Mouse (Mus musculus) layer of hippocampus, adult 9-11 months (tissue): Measurements from ENCODE around the gene Amh.

Experiments
- DNase-seq: peaks from one replicate; pipeline ENCODE4 v3.0.0; 2022

The Amh gene

DNA sequence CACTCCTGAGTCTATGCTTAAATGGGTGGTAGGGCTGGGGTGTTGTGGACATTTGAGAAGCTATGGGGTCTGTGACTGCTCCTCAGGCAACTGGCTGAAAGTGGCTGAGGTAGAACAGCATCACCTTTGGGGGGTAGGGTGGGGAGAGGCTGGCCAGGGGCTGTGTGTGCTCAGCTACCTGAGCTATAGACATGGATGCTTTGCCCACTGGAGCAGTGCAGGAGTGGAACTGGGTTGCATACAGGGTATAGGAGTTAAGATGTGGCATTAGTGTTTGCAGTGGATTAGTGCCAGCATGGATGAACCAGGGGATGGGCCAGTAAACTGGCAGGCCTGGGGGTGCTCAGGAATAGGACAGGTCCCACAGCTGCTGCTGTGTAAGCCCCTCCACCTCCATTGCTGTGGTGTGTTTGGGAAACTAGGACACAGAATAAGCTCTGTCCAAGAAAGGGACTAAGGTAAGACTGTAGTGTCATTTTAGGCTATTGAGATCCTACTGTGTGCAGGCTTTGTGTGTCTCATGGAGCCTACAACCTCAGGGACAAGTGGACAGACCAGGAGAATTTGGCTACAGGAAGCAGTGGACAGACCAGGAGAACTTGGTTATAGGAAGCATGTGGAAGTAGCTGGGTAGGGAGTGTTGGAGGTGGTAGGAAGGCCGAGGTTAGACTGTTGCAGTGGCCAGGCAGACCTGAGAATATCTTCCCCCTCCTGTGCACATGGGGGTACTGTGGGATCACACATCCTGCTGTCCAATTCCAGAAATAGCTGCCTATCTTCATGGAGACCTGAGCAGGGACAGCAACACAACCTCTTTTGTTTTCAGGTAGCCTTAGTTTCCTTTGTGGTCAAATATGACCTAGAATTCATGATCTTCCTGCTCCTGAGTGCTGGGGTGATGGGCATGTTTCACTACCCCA, 24.6 kb downstream of the Amh start:
- DNase-seq = no peak

DNA sequence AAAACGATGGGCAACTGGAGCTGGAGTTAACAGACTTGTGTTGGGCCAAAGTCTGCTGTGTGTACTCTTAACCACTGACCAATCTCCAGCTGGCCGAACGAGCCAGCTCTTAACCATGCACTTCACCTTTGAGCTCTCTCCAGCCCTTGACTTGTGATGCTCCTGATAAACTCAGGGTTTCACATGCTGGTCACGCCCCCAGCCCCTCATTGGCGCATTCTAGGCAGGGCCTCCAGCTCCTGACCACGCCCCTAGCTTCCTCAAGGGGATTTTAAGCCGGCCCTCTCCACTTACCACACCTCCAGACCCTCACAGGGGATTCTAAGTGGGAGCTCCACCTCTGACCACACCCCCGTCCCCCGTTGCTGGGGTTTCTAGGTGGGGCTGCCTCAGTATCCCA, 26.1 kb downstream of the Amh start:
- DNase-seq = no peak

DNA sequence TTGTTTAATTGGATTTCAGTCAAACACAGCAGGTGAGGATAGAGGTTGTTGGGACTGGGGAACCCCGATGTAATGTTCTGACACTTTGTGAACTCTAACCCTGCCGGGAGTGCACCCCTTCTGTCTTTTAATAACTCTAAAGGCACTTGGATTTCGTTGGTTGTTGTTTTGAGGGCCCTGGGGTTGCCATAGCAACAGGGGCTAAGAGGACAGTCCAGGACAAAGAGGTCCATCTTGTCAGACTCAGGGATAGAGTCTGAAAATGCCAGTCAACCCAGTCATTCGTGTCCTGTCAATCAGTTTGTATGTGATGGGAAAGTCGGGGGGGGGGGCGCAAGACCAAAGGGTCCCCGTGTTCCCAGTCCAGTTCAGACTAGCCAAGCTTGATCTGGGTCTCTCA, 27.8 kb downstream of the Amh start:
- no peak for DNase-seq

DNA sequence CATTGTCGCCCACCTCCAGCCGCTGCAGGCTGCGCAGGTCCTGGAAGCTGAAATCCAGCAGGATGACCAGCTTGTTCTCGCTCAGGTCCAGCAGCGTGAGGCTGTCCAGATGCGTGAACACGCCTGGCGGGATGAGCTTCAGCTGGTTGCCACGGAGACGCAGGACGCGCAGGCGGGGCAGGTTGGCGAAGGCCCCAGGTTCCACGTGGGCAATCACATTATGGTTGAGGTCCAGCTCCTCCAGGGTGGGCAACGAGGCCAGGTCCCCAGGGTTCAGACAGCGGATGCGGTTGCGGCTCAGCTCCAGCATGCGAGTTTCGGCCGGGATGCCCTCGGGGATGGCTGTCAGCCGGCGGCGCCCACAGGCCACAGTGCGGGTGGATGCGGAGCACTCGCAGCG, 30.6 kb downstream of the Amh start:
- no peak for DNase-seq

DNA sequence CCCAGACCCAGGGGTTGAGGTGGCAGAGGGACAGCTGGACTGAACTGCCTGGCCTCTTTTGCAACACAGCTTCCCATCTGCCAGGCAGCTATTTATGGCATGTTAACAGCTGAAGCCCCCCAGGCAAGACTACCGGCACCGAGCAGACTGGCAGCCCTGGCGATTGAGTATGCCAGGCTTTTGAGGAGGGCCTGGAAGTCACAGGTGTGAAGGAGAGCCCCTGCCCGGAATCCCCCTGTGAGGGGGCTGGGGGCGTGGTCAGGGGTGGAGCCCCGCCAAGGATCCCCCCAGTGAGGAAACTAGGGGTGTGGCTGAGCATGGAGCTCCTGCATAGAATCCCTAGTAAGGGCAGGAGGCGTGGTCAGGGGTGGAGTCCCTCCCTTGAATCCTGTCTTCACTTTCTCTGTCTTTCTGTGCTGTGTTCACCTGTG, 31.9 kb downstream of the Amh start:
- DNase-seq = no peak

DNA sequence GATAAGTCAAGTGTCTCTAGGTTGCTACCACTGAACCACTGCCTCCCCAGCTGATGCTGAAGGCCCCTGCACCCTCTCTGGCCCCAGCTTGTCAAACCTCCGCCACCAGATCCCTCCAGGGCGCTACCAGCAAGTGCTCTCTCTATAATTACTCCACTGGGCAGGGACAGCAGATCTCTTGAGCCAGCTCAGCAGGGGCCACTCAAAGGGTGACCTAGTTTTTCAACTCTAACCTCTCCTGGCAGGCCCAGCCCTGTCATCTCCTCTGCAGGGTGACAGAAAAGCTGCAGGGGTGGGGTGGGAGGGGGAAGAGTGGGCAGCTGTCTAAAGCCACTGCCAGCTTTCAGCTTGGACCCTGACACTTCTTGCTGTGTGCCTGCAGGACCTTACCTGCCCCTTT, 32.8 kb downstream of the Amh start:
- DNase-seq = no peak

DNA sequence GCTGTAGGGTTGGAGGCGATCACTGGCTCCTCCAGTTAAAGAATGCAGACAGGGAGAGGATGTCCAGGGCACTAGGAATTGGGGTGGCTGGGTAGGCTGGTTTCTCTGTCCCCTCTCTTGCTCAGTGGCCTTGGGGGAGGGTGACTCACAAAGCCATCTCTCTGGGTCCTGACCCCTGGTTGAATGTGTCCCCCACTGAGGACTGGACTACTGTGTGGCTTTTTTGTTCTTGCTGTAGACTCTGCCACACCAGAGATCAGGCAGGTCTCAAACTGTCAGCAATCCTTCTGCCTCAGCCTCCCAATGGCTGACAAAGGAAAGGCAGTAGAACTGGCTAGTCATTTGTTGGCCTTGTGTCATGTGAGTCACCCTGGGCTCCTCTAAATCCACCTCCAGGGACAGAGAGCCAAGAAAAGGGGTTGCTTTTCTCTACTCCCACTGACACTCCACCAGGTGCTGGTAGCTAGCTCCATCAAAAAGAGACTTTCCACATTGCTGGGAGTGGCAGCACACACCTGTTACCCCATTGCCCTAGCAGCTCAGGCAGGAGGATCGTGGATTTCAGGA, 33.4 kb downstream of the Amh start:
- DNase-seq = no peak

DNA sequence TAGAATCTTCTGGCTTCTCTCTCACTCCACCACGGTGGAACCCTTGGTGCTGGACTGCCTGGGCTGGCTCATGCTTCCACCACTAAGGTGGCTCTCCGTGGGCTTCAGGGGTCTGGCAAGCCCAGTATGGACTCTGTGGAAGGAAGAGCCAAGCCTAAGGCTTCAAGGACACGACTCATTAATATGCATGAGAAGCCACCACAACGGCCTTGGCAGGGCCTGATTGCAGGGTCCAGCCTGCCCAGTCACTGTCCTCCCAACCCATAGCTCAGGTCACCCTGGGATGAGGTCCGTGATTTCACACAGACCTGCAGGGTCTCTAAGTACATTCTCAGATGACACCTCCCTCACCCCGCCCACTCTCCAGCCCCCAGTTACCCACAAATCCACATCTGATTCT, 34.8 kb downstream of the Amh start:
- DNase-seq = no peak

DNA sequence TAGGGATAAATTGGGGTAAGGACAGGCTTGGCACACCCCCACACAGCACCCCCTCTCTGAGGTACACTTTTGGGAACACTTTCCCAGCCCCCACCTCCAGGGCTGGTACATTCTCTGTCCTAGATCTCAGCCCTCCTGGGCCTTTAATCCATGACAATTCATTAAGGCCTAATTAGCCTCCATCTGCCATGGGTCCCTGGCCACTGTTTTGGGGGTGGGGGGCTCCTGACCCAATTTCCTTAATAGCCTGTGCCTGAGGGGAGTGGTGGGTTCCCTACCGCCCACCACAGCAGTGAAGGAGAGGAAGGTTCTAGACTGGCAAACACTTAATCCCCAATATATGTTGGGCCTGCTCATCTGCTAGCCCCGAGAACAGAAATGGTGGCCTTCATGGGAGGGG, 36.6 kb downstream of the Amh start:
- no peak for DNase-seq

DNA sequence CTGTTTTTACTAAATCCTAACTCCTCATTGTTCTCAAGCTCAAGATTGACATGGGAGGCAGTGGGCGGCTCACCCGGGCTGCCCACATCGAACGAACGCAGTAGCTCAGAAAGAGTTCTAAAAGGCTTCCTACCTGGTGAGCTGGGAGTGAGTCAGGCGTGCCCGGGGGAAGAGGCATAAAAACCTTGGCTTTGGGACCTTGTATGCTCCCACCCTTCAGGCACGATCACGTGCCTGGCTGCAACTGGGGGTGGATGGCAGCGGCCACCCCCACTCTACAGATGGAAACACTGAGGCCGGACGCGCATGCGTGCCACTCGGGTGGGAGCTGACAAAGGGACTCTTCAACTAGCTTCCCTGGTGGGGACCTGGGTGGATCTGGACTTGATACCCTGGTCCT, 37.3 kb downstream of the Amh start:
- DNase-seq = no peak

DNA sequence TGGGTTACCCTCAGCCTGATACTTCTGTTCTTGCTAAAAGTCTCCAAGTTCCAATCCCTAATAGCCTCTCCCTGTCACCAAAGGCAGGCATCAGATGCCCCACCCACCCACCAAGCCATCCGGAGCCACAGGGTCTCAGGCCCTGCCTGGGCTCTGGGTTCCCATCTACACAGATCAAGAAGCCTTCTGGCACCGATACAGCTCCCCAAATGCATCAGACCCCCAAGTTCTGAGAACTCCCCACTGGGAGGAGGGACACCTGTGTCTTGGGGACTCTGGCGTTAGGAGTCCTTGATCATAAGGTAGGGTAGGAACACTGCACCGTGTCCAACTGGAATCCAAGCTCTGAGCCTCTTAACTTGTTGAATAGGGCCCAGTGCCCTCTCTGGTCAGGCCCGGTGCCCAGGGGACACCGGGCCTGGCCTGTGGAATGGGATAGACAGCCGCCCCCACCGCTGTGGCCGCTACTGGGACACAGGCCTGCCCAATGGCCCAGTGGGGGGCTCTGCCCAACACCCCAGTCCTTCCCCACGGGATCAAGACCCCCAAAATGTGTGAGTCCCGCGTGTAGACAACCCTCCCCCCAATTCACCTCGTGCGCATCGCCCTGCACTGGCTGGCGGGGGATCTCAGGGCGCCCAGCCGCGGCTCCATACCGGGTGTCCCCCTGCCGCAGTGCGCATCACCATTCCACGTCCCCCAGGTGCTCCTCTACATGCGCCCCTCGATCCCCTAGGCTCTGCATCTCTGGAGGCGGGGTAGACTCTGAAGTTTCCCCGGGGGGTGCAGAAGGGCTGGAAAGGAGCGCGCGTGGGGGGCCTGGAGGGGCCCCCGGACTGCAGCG, 38.3 kb downstream of the Amh start:
- DNase-seq = no peak

DNA sequence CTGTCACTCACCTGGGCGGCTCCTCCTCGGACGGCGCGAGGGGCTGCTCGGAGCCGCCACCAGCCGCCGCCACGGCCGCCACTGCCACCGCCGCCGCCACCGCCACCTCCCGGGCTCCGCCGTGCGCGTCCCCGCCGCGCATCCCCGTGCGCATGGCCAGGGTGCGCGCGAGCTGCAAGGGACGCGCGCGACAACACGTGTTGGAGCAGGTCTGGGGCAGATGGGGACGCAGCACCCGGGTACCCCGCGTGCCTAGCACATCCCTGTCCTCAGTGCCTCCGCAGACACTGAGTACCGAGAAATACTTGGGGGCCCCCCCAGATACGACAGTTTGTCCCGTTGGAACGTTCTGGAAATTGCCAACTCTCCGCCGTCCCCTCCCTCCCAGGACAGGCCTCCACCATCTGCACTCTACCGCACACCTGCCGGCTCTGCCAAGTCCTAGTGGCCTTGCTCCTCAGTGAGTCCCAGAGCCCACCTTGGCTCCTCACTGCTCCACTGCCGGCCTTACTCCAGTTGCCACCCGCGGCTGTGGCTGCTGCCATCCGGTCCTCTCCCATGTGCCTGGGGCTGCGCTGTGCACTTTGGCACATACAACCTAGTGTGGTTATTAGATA, 39.0 kb downstream of the Amh start, which contains the start of gene Lingo3:
Gene Lingo3, minus strand, starts transcription at position 109 of the 617 bp plus-strand sequence.
- peak; percentile 57 for DNase-seq

DNA sequence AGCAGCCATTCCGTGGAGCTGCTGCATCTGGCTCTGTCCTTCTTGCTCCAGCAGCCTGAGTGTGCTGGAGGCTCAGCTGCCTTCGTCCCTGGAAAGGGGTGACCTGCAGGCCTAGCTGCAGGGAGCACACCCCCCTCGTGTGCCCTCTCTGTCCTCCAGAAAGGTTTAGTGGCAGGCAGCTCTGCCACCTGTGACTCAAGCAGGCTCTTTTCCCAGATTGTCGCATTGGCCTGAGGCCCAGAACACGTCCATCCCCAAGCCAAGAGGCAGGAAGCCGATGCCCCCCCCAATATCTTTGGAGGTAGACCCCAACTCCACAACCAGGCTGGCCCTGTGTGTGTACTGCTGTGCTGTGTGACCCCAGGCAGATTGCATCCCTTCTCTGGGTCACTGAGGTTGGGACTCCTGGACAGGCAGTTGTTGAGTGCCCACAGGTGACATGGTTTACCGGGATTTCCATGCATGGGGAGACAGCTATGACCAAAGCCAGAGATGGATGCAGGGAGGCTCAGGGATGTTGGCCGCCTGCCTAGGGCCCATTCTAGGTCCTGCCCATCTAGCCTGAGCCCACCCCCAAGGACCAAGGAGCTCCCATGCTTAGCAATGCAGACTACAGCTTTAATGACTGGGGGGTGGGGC, 40.1 kb downstream of the Amh start:
- no peak for DNase-seq

DNA sequence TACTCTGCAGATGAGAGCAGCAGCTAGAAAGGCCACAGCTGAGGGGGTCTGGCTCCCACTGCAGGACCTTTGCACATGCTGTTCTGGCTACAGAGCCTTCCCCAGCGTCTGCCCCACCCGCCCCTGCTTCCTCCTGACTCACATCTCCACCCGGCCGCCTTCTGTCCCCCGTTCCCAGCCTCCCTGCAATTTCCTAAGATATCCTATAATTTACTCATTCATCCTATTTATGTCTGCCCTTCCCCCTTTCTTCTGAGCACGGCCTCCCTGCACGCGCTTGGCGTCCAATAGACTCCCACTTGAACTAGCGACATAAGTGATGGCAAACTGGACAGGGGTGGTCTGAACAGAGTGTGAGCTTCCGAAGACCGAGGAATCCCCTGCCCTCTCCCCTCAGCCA, 40.7 kb downstream of the Amh start:
- DNase-seq = peak; percentile 56

DNA sequence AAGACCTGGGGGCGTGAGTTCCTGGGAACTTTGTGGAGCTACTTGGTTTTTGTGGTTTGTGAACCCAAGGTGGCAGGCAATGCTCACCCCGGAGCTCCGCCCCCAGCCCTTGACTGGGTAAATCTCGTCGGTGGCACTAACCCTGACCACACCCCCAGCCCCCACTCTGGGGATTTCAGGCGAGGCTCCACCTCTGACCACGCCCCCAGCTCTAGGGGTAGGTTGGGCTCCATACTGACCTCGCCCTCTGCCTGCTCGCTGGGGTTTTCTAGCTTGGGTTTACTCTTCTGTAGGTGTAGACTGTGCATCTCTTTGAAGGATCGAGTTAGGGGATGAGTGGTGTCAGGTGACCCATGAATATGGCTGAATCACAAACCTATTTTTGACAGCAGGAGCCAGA, 43.5 kb downstream of the Amh start:
- no peak for DNase-seq

DNA sequence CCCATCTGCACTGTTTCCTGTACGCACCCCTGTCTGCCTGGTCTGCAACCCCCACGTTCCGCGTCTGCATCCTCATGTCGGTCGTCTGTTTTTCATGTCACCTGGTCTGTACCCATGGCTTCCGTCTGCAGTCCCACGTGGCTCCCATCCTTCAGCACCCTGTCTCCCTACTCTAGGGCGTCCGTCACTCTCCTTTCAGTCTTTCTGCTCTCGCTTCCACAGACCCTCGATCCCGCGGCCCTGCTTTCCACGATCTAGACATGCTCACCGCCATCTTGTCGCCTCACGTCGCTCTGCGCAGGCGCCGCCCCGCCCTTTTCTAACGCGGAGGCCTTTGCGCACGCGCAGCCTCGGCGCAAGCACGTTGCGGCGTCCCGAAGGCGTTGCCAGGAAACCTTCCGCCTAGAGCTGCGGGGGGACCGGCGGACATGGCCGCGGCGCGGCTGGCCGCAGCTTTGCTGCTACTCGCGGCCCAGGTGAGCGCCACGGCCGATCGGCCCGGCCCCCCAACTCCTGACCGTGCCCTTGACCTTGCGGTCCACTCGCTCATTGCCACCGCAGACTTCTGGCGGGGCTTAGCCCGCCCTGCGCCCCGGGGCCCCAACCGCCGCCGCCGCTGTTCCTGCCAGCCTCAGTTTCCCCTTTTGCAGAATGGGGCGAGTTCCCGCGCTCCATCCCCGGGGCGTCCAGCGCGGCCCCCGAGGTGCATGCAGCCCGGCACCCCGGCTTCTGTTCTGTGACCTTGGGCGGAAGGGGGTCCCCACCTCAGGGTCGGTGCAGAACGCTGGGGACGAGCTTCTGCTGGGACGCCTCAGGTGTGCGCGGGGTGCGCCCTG, 50.1 kb downstream of the Amh start, which contains the start of the genes Lsm7 and Sppl2b:
Gene Lsm7, minus strand, starts transcription at position 297 of the 836 bp plus-strand sequence.
Gene Sppl2b, plus strand, starts transcription at position 363 of the 836 bp plus-strand sequence.
- peak; percentile 94 for DNase-seq

DNA sequence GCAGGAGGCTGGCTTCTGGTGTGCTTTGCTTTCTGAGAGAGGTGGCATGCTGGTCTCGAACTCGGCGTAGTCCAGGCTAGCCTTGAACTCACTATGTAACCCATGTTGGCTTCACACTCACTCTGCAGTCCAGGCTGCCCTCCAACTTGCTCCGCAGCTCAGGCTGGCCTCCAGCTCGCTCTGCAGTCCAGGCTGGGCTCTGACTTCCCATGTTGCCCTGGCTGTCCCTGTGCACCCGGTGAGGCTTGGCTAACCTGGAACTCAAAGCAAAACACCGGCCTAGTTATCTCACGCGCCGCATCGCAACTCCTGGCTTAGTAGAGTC, 50.7 kb downstream of the Amh start:
- no peak for DNase-seq

DNA sequence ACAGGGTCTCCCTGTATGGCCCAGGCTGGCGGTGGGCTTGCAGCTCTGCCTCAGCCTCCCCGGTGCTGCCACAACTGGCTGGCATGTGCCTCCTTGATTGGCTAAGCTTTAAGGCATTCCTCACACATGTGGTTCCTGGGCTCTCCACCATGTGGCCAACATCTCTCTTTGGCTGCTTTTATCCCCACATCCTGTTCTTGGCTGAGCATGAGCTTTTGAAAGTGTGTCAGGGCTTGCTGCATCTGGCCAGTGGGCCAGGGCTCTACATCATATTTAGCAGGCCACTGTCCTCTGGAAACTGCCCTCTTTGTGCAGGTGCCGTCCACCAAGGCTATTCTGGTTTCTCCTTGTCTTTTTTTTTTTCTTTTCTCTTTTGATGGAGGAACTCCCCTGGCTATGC, 51.2 kb downstream of the Amh start:
- DNase-seq = no peak

DNA sequence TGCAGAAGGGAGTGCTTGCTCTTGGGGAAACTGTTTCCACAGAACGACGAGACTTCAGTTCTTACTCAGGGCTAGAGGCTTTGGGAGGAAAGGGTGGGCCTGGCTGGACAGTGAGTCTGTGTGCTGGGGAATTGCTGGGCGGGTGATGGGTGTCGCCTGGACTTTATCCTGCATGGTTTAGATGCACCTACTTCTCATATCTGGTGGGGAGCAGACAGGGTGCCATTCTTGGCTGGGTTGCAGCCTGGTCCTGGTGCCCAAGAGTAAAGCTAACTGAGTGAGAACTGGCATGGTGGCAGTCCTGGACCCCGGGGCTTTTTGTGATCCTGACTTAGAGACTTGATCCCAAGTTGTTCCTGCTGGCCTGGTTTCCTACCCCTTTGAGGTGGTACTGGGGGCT, 51.9 kb downstream of the Amh start:
- DNase-seq = no peak
